Mouse (Mus musculus) layer of hippocampus, adult 18-20 months (tissue): ENCODE data around the gene Cd22. TPM values are rescaled to one million over a fixed set of nuclear protein-coding genes. Genes with fewer than 3 reads are reported as not detected.
"Not testable (repeated sequence)": the region's sequence is repeated elsewhere in the genome, so short reads cannot be mapped to it uniquely, and the experiment has no call there.

Experiments used
- DNase-seq, 2 experiments: peaks; one replicate each; pipeline ENCODE4 v3.0.0; 2022; ENCODE audit warnings: low spot score in 2 of 2
- long read RNA-seq: library from polyadenylated mRNA; stranded (forward); transcript quantifications from one replicate; pipeline ENCODE4 v2.0.0, GENCODE M21; 2021
- total RNA-seq, 2 experiments: library from RNA; stranded (reverse); gene quantifications; 2 replicates each; pipeline ENCODE4 v1.2.3; 2021

Gene Cd22
- total RNA-seq, result not detected
- long read RNA-seq, result 0 reads

- DNase-seq, result no peak
Observed at GRCm38 (mm10) chr7:30880176-30880575, at the start of gene Cd22. TSS of gene Cd22 (minus strand) at chr7:30880342.

GRCm38 (mm10) chr7:30924581-30924980, 44.4 kb upstream of the Cd22 start, which contains the start of gene Hamp2:
TSS of gene Hamp2 (minus strand) at chr7:30924681.
- not testable (repeated sequence) for DNase-seq

GRCm38 (mm10) chr7:30924071-30924470, 43.9 kb upstream of the Cd22 start:
- no peak for DNase-seq

- not testable (repeated sequence) for DNase-seq
Observed at GRCm38 (mm10) chr7:30922490-30922889, 42.3 kb upstream of the Cd22 start.

- DNase-seq, result no peak
Observed at GRCm38 (mm10) chr7:30920217-30920616, 40.1 kb upstream of the Cd22 start.

- no peak for DNase-seq
Observed at GRCm38 (mm10) chr7:30917219-30917618, 37.1 kb upstream of the Cd22 start.

GRCm38 (mm10) chr7:30916713-30917112, 36.6 kb upstream of the Cd22 start:
- peak in 1 of 2 experiments; percentile 26 for DNase-seq

- DNase-seq, result peak; percentile 20 to 42
Observed at GRCm38 (mm10) chr7:30914732-30915131, 34.6 kb upstream of the Cd22 start, which contains the start of gene Mag. TSS of gene Mag (minus strand) at chr7:30914873.

- no peak for DNase-seq
Observed at GRCm38 (mm10) chr7:30909773-30910172, 29.6 kb upstream of the Cd22 start.

- DNase-seq, result no peak
Observed at GRCm38 (mm10) chr7:30908992-30909431, 28.9 kb upstream of the Cd22 start.

- DNase-seq, result no peak
Observed at GRCm38 (mm10) chr7:30908277-30908991, 28.3 kb upstream of the Cd22 start.

GRCm38 (mm10) chr7:30904042-30904441, 23.9 kb upstream of the Cd22 start:
- DNase-seq, result peak in 1 of 2 experiments; percentile 55

GRCm38 (mm10) chr7:30895217-30895616, 15.1 kb upstream of the Cd22 start:
- DNase-seq, result no peak

- no peak for DNase-seq
Observed at GRCm38 (mm10) chr7:30892515-30892914, 12.4 kb upstream of the Cd22 start.

- no peak for DNase-seq
Observed at GRCm38 (mm10) chr7:30891746-30892145, 11.6 kb upstream of the Cd22 start.

GRCm38 (mm10) chr7:30890681-30891080, 10.5 kb upstream of the Cd22 start:
- no peak for DNase-seq

GRCm38 (mm10) chr7:30888786-30889185, 8.6 kb upstream of the Cd22 start:
- no peak for DNase-seq

- no peak for DNase-seq
Observed at GRCm38 (mm10) chr7:30887568-30888188, 7.5 kb upstream of the Cd22 start.

GRCm38 (mm10) chr7:30886852-30887251, 6.7 kb upstream of the Cd22 start:
- no peak for DNase-seq

GRCm38 (mm10) chr7:30884047-30884446, 3.9 kb upstream of the Cd22 start:
- DNase-seq, result no peak

GRCm38 (mm10) chr7:30881367-30881766, 1.2 kb upstream of the Cd22 start:
- DNase-seq, result no peak

GRCm38 (mm10) chr7:30878950-30879349, 1.2 kb downstream of the Cd22 start:
- DNase-seq, result no peak

- peak; percentile 20 to 78 for DNase-seq
Observed at GRCm38 (mm10) chr7:30873083-30873482, 7.1 kb downstream of the Cd22 start.
